Mouse (Mus musculus) cortical plate, adult 2 months (tissue): ENCODE data around the gene Coro1b.

Experiments
- CTCF ChIP-seq: fragments of 200-500 bp; IDR thresholded peaks from 2 replicates; pipeline ENCODE4 v1.5.1; 2011; ENCODE audit warnings: mild to moderate bottlenecking, control low read depth, low read length; ENCODE audit not compliant: insufficient read depth; ENCODE audit errors: extremely low read depth
- POLR2A ChIP-seq: fragments of 200-500 bp; IDR thresholded peaks from 2 replicates; pipeline ENCODE4 v1.6.1; 2011; ENCODE audit warnings: mild to moderate bottlenecking, low read length, control low read depth; ENCODE audit not compliant: insufficient read depth; ENCODE audit errors: extremely low read depth

- no peak for TF ChIP-seq CTCF
- TF ChIP-seq POLR2A = no peak
These were observed 54.7 kb downstream of the Coro1b start for GRCm38 (mm10) chr19:4203148-4203547.
